Mouse (Mus musculus) MEL-GATA-1-ER (cell line): ENCODE measurements at regions not wholly inside any gene's neighbourhood (a gene's known extent, or its start where the extent isn't known, plus 50 kb on each side); places are given as distances from the start of the nearest gene placed in this dataset.

Source experiments
- DNase-seq: peaks from one replicate; pipeline ENCODE4 v3.0.0-alpha.2; 2012; ENCODE audit warnings: low read depth; ENCODE audit errors: extremely low read depth

DNA sequence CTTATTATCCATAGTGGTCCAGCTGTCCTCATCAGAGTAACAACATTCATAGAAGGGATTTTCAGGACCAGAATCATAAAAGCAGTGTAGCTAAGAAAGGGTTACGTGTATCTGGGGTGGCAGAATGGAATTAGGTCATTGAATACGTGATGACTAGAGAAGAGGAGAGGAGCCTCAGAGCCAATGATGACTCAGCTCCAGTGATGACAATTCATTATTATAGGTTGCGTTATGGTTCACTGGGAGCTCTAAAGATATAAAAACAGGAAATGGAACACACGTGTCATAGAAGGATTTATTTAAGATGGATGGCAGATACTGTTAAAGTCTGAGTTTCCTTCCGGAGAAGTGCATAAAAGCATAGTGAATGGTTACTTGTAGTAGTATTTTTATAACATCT lies 291.6 kb downstream of the Isl1 start:
- DNase-seq = no peak

- DNase-seq = no peak
These were observed 305.8 kb downstream of the Isl1 start for GRCm38 (mm10) chr13:116003733-116004132.

GRCm38 (mm10) chr13:116002391-116002899 lies 307.0 kb downstream of the Isl1 start:
- no peak for DNase-seq

DNA sequence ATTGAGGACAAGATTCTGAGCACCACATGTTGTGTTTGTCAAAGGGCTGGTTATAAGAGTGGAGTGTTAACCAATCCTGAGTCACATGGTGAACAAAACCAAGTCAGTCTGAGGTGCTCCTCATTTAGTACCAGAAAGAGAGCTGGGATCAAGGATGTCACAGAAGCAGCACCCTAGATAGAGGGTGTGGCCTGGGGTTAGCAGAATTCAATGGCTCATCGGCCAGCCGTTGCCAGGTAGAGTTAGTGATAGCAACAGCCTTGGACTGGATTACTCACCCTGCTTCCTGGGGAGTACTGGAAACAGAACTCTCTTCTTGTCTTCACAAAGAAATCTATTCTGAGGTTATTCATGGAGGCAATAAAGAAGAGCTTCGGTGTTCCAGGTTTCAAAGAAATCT lies 318.9 kb downstream of the Isl1 start:
- no peak for DNase-seq

- DNase-seq = no peak
These were observed 320.4 kb downstream of the Isl1 start for GRCm38 (mm10) chr13:115989091-115989490.

DNA sequence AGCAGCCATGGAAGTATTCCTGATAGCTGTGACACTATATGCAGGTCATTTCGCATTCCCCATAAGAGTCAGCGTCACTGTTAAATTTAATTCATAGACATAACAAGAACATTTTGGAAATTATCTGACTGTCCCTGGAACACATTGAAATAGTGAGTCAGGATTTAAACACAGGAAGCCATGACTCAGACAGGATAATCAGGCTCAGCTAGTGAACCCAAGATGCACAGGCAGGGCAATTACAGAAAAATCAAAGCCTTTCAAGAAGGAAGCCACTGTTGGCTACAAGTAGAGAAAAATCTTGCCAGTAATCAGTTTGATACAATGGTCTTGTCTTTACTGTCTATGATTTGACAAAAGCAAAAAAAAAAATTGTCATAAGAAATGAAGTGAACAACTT lies 323.2 kb downstream of the Isl1 start:
- no peak for DNase-seq

DNA sequence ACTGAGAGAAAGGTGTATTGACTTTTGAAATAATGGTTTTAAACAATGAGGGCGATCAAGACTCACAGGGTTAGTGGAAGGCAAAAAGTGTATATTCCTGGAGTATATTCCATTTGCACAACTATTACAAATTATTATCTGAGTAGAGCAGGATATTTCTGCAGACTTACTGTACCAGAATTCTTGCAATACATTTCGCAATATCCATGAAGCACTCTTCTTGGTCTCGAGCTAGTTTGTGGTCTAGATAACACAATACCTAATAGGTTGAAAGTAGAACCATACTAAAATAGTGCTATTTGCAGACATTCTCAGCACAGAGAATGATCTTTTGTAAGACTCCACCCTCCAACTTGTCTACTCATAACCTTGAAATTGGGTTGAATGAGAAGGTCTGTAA lies 323.8 kb downstream of the Isl1 start:
- no peak for DNase-seq

DNA sequence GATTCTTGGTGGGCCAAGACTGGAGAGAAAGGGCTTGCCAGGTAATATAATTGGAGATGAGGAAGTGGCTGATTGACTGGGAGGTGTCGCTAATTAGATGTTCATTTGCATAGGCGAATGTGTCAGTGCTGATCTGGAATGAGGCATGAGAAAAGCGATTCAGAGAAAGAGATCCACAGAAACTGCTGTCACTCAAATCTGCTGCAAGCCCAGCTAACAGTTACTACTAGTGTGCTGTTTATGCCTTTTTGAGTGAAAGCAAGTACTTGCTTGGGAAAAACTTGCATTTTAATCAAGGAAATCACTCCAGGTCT lies 331.6 kb downstream of the Isl1 start:
- no peak for DNase-seq

DNA sequence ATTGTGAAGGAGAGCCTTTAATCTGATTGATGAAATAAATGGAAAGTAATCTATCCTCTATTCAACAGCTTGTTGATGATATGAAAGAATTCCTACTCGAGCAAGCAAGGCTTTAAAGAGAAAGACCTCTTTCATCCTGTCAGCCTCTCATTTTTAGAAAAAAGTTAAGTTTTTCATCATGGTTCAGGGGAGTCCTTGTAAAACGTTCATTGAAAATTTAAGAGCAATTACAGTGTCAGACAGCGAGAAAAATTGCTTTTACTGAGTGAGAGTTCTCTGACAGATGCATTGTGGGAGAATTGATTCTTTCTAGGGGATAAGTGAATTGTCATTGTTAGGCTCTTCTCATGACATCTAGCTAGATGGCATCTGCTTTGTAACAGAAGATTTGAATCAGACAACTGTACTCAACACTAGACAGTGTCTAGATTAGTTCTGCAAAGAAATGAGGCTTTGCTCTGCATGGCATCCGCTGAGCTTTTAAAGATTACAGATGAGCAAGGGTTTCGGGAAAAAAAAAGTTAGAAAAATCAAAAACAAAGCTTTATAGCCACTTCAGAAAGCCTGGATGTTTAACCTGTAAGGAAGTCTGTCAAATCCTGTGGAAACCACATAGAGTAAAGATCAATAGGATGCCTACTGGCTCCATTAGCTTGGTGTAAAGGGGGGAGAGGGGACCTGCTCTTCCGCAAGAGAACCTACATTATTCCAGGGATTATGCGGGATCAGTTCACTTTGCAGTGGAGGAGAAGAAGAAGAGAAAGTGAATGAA lies 332.2 kb downstream of the Isl1 start:
- DNase-seq = no peak
